Mouse (Mus musculus) right cerebral cortex, postnatal 14 days (tissue): ENCODE results near the gene Skint6.
"Not testable (repeated sequence)": the region's sequence is repeated elsewhere in the genome, so short reads cannot be mapped to it uniquely, and the experiment has no call there.

Experiments
- DNase-seq: peaks from one replicate; pipeline ENCODE4 v3.0.0; 2022

Skint6 gene

DNA sequence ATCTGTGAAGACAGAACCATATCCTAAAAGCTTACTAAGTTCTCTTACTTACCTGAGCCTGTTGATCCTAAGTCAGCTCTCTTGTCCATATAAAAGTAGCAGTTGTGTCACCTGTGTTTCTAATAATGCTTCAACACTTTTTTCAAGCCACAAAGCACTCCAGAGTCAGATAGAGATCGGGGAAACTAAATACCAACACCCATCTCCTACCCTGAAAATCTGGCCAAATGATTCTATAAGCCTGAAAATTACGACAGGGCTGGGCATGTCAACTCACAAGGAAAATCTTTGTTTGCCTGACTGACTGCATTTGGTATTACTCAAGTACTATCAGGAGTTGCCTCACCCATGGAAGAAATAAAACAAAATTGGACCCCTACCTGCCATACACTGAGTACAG lies at the start of gene Skint6:
Gene Skint6, minus strand, starts transcription at position 101 of the 400 bp plus-strand sequence.
- no peak for DNase-seq

DNA sequence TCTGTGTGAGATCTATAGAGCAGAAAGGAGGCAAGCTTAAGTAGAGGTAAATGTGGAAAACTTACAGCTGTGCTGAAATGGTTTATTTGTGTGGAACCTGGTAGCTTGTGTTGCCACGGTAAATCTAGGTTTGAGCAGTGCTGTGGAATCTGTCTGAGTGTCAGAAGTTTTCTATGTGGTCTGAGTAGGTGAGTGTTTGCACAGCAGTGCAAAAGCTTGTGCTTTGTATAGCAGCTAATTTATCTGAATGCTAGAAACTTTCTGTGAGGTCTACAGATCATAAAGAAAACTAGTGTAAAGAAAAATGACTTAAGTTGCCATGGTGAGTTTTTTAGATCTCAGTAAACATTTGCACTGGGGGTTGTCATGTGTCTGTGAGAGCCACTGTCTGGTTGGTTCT lies 34.1 kb upstream of the Skint6 start:
- DNase-seq, result no peak

DNA sequence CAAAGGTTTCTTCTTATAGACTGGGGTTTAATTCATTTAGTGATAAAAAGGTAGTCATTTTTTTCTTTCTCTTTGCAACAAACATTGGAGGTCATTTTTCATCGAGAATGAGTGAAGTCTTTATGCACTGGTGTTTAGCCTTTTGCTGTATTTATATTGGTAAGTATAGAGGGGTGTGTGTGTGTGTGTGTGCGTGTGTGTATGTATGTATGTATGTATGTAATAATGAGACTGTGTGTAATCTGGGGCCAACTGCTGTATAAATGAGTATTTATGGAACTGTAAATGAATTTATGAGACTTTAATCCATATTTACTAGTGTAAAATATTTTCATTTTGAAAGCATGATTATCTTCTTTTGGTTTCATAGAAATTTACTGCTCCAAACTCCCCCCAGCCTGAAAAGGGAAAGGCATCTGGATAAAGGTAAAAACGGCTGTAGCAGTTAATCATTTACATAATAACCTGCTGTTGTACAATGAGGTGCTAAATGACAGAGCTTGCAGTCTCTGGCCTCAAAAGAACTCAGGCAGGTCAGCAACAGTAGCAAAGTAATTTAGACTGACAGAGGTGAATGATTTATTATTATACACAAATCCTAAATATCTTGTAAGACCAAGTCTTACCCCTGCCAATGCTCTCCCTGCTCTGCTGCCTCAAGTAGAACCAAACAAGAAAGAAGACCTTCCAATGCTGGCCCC lies 15.2 kb upstream of the Skint6 start:
- no peak for DNase-seq

DNA sequence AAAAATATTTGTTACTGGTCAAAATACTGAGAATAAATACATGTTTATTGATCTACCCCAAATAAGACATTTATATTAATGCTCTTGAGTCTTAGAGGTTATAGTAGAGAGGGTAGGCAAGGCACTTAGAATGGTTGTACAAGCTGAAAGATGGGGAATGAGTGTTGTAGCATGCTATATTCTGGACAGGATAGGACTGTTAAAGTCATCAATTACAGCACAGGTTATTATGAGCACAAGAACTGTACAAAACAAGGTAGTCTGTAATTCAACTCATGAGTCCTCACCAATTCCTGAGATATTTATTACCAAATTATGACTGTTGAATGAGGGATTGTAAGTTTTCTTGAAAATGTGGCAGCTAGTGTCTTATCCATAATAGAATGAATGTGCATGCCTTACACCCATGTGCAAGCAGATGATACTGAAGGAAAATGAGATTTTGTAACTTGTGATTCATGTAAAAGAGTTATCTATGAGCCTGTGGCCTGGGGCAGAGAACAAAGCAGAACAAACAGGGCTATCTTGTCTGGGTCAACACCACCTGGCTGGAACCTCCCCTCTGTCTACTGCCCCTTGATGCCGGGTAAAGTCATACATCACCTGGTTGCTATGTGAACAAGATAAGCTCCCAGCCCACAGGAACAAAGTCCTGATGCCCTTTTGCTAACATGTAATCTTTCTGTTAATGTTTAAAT lies 23.3 kb downstream of the Skint6 start:
- DNase-seq, result no peak

DNA sequence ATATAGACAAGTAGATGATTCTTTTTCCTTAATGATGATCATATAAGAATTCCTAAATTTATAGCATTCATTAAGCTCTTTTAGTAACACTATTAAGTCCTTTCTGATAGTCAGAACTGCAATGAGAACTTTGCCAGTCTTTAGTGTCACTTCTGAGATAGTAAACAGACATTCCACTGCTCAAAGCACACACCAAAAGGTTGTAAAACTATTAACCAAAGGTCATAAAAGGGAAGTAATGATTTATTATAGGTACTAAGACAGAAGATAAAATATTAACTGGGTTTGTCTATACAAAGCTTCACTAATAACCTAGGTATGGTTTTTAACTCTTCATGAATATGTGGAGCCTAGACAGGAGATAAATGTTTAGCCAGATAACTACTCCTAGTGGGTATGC lies 41.0 kb downstream of the Skint6 start:
- DNase-seq, result no peak

DNA sequence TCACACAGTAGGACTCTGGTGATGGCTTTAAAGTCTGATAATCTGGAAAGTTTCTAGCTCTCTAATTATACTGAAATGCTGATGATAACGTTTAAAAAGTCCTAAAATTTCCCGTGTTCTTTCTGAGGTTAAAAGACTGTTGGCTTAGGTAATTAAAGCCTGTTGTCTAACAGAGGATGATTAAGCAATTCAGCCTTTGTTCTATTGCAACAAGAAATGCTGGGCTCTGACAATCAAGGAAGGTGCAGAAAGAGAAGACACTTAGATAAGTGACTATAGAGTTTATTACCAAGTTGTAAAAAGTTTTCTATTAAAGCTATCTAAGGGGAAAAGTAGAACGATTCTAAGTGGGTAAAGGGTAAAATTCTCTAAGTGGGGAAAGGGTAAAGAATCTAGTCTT lies 219.2 kb downstream of the Skint6 start:
- no peak for DNase-seq

DNA sequence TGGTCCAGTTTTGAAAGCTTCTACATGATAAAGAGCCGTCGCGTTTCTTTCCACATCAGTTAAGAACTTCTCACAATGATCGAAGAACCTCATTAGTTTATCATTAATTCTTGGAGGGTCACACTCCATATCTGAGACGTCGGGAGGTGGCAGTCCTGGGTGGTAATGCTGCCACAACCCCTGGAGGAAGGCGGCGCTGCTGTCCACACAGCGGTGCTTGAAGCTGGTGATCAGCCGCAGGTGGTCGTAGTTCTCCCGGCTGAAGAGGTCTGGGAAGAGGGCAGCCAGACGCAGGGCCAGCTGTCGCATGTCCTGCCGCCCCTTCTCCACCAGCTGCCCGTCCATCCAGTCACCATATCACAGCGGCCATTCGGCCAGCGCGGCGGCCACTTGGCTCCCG lies 307.6 kb downstream of the Skint6 start:
- not testable (repeated sequence) for DNase-seq

DNA sequence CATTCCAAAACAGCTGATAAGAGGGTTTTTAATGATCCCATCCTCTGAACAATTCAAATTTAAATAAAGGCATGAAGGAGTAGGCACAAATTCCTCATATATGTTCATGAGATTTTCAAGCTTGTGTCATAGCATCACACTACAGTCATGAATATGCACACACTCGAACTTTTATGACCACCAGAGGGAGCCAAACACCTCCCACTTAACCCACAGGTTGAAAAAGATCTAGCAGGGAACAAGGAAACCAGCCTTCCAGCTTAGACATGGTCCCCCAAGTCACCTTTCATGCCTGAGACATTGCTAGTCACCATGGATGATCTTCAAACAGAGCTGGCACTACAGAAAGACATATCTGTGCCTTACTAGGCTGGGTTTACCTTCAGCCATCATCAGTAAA lies 496.1 kb downstream of the Skint6 start:
- no peak for DNase-seq

DNA sequence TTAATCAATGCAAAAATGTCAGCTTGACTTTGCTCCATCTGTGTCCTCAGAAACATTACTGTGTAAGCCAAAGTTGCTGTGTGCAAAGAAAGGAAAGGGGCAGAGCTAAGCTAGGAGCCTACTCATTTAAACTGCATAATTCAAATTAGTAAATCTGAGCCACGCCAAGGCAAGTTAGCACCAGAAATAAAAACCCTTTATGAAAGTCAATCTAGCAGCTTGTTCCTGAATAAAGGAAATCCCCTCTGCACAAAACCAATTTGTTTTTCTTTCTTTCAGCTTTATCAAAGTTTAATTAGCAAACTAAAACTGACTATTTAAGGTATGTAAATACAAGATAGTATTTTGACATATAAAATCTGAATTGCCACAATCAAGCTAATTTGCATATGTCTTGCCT lies 512.0 kb downstream of the Skint6 start, which contains the start of gene Skint10:
Gene Skint10, minus strand, starts transcription at position 101 of the 400 bp plus-strand sequence.
- no peak for DNase-seq
